Comparison of ENCODE assay signal across 21 mouse cellular contexts in the genomic region with DNA sequence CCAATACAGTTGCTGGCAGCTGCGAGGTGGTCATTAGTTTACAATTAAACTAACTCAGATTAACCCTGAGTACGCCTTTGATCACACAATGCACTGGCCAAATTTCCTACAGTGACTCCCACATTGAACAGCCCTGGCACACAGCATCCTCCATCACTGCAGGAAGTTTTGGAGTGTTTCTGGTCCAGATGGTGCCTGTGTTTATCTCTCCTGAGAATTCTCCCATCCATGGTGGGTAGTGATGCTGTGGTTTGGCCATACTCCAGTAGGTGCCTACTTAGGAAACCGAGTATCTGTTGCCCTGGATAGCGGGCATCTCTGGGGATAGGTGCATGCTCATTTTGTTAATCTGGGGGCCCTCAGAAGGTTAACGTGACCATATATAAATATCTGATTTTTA.
DNase-seq lines count a peak whose midpoint lies in the region; ATAC-seq lines count a peak whose summit lies in the region.
"Had no signal": no experiment of that assay in that cellular context is flagged by ENCODE, and none has a peak within 500 bp of the region (broad histone marks: within the 10 kb centered on the region; RNA-seq: fewer than 3 reads in every experiment).

No protein-coding gene starts in this region.

- no peaks in the 10 kb centered on the region for H3K27me3 ChIP-seq in midbrain, embryonic 16.5 days (ENCODE audit: control insufficient read depth, insufficient read depth, low read depth, low read length)
- H3K27me3 ChIP-seq: forebrain, embryonic 15.5 days; heart, embryonic 13.5 days; hindbrain, embryonic 15.5 days had no signal

- H3K9me3 ChIP-seq in midbrain, embryonic 16.5 days (replicated peaks; ENCODE audit: control insufficient read depth, low read length, poor library complexity, severe bottlenecking): no peaks in the 10 kb centered on the region
- H3K9me3 ChIP-seq: embryonic facial prominence, embryonic 12.5 days; forebrain, embryonic 15.5 days; heart, embryonic 13.5 days; hindbrain, embryonic 15.5 days had no signal

- 88% methylated on average over 5 of the region's 5 CpGs for WGBS in midbrain, embryonic 16.5 days

- ATAC-seq in midbrain, embryonic 16.5 days: no peak
- ATAC-seq: forebrain, embryonic 15.5 days; Patski had no signal

- H3K27ac ChIP-seq in midbrain, embryonic 16.5 days (ENCODE audit: low read length): no peak overlapping the region
- H3K27ac ChIP-seq: embryonic facial prominence, embryonic 12.5 days; forebrain, embryonic 15.5 days; heart, embryonic 13.5 days; hindbrain, embryonic 15.5 days had no signal

- H3K4me2 ChIP-seq in midbrain, embryonic 16.5 days (ENCODE audit: low read length): no peak overlapping the region
- H3K4me2 ChIP-seq: embryonic facial prominence, embryonic 12.5 days; forebrain, embryonic 15.5 days; heart, embryonic 13.5 days; hindbrain, embryonic 15.5 days had no signal

- DNase-seq in frontal cortex, postnatal 36 days (ENCODE audit: low spot score in 2 of 2): peak; percentile 17 to 56
- no peak for DNase-seq in frontal cortex, postnatal 25 days (ENCODE audit: low spot score in 2 of 2)
- DNase-seq in layer of hippocampus, adult 18-20 months (ENCODE audit: low spot score in 2 of 2): peak; percentile 45 to 68
- DNase-seq in layer of hippocampus, postnatal 25 days (ENCODE audit: extremely low spot score in 1 of 2, low spot score in 1 of 2): no peak
- peak; percentile 49 for DNase-seq in MN1 (ENCODE audit: low spot score)
- peak; percentile 41 to 63 for DNase-seq in layer of hippocampus, adult 8-10 months (ENCODE audit: low spot score in 2 of 2)
- no peak for DNase-seq in T-cell, adult 2 months (ENCODE audit: low spot score)
- DNase-seq: adrenal gland, adult 8-10 months; adrenal gland, postnatal 36 days; cerebellum, adult 11 months; cerebellum, adult 8-10 months; cerebellum, postnatal 14 days; gastrocnemius, postnatal 36 days; heart, adult 11 months; heart, postnatal 36 days had no signal

- H3K36me3 ChIP-seq in midbrain, embryonic 16.5 days (ENCODE audit: control insufficient read depth, insufficient read depth, low read length): peaks cover 3% of the 10 kb centered on the region; the same call in 1 of the 2 replicates
- H3K36me3 ChIP-seq: embryonic facial prominence, embryonic 12.5 days; forebrain, embryonic 15.5 days; heart, embryonic 13.5 days; hindbrain, embryonic 15.5 days had no signal

- H3K9ac ChIP-seq in midbrain, embryonic 16.5 days (ENCODE audit: low read depth, low read length): no peak overlapping the region
- H3K9ac ChIP-seq: embryonic facial prominence, embryonic 12.5 days; forebrain, embryonic 15.5 days; heart, embryonic 13.5 days; hindbrain, embryonic 15.5 days had no signal

- H3K4me1 ChIP-seq in midbrain, embryonic 16.5 days (ENCODE audit: control insufficient read depth, insufficient read depth, low read length): no peaks in the 10 kb centered on the region
- H3K4me1 ChIP-seq: embryonic facial prominence, embryonic 12.5 days; heart, embryonic 13.5 days had no signal

- H3K4me3 ChIP-seq in midbrain, embryonic 16.5 days (ENCODE audit: low read depth, low read length): no peak overlapping the region
- H3K4me3 ChIP-seq: embryonic facial prominence, embryonic 12.5 days; forebrain, embryonic 15.5 days; heart, embryonic 13.5 days; hindbrain, embryonic 15.5 days had no signal

Comparison
In these comparisons a context has a peak if more than half of its experiments do, and no peak if none do; other contexts are left out.
1. DNase-seq: peak in frontal cortex, postnatal 36 days (2 of 2), layer of hippocampus, adult 18-20 months (2 of 2), MN1 (single experiment) and layer of hippocampus, adult 8-10 months (2 of 2); none in frontal cortex, postnatal 25 days (0 of 2), layer of hippocampus, postnatal 25 days (0 of 2) and T-cell, adult 2 months (single experiment).